Mouse (Mus musculus) liver, adult (tissue): Measurements from ENCODE around the gene Rab4a.

Experiments
- GATA4 ChIP-seq: IDR thresholded peaks from 2 replicates; pipeline ENCODE4 v1.6.1; 2014; ENCODE audit warnings: mild to moderate bottlenecking, low read length; ENCODE audit not compliant: insufficient replicate concordance

Rab4a gene

GRCm38 (mm10) chr8:123819683-123820610 lies 14.2 kb downstream of the Rab4a start:
- no peak for TF ChIP-seq GATA4

- no peak for TF ChIP-seq GATA4
Observed at GRCm38 (mm10) chr8:123820780-123821179, 15.0 kb downstream of the Rab4a start.

- TF ChIP-seq GATA4 = no peak
Observed at GRCm38 (mm10) chr8:123823111-123823510, 17.3 kb downstream of the Rab4a start.

- TF ChIP-seq GATA4 = no peak
Observed at GRCm38 (mm10) chr8:123823532-123824123, 17.8 kb downstream of the Rab4a start.

GRCm38 (mm10) chr8:123826001-123826400 lies 20.2 kb downstream of the Rab4a start:
- no peak for TF ChIP-seq GATA4

- no peak for TF ChIP-seq GATA4
Observed at GRCm38 (mm10) chr8:123826758-123827157, 21.0 kb downstream of the Rab4a start.

GRCm38 (mm10) chr8:123827523-123827922 lies 21.7 kb downstream of the Rab4a start:
- TF ChIP-seq GATA4 = no peak

GRCm38 (mm10) chr8:123832757-123833156 lies 27.0 kb downstream of the Rab4a start:
- TF ChIP-seq GATA4 = no peak

- no peak for TF ChIP-seq GATA4
Observed at GRCm38 (mm10) chr8:123835451-123835850, 29.7 kb downstream of the Rab4a start.

- no peak for TF ChIP-seq GATA4
Observed at GRCm38 (mm10) chr8:123836354-123836753, 30.6 kb downstream of the Rab4a start.

GRCm38 (mm10) chr8:123838496-123838895 lies 32.7 kb downstream of the Rab4a start:
- no peak for TF ChIP-seq GATA4

- no peak for TF ChIP-seq GATA4
Observed at GRCm38 (mm10) chr8:123840578-123841345, 35.0 kb downstream of the Rab4a start.

- TF ChIP-seq GATA4 = no peak
Observed at GRCm38 (mm10) chr8:123842086-123842485, 36.3 kb downstream of the Rab4a start.

GRCm38 (mm10) chr8:123844341-123844740 lies 38.6 kb downstream of the Rab4a start:
- TF ChIP-seq GATA4 = no peak

- TF ChIP-seq GATA4 = no peak
Observed at GRCm38 (mm10) chr8:123845114-123845513, 39.3 kb downstream of the Rab4a start.

GRCm38 (mm10) chr8:123845991-123846390 lies 40.2 kb downstream of the Rab4a start:
- TF ChIP-seq GATA4 = no peak
